Mouse (Mus musculus) spleen, adult 2 months (tissue): ENCODE measurements around the gene 1700017B05Rik.

Experiments used
- CTCF ChIP-seq: fragments of 200-500 bp; IDR thresholded peaks from 2 replicates; pipeline ENCODE4 v1.5.1; 2011; ENCODE audit warnings: mild to moderate bottlenecking, inconsistent platforms; ENCODE audit not compliant: insufficient read depth, insufficient read length, insufficient replicate concordance; ENCODE audit errors: extremely low read depth
- POLR2A ChIP-seq: fragments of 200-500 bp; IDR thresholded peaks from 2 replicates; pipeline ENCODE4 v1.6.1; 2011; ENCODE audit warnings: low read depth, low read length, inconsistent platforms

DNA sequence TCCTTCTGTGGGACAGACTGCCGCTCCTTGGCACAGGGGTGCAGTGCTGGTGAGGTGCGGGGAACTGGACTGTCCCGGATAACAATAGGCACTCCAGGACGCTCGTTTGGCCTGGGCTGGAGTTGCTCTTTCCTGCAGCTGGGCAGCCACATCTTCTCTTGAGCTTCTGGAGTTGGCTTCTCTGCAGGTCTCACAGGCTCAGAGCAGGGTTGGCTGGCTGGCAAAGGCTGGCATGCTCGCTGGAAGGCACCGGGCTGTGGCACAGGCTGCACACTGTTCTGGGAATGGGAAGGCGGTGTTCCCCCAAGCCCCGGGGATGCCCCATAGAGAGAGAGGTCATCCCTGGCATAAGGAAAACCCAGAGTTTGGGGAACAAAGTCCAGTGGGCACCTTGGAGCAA, 4.8 kb downstream of the 1700017B05Rik start:
- TF ChIP-seq CTCF = no peak
- TF ChIP-seq POLR2A = no peak
